Mouse (Mus musculus) urinary bladder, adult 18-20 months (tissue): ENCODE measurements around the gene Rnf19b.
A peak's percentile ranks its signal among the peaks of the same experiment; 100 is the strongest.

Experiments used
- DNase-seq, 2 experiments: peaks; one replicate each; pipeline ENCODE4 v3.0.0; 2022; ENCODE audit warnings: low spot score in 2 of 2, mixed read lengths in 2 of 2

The Rnf19b gene

DNA sequence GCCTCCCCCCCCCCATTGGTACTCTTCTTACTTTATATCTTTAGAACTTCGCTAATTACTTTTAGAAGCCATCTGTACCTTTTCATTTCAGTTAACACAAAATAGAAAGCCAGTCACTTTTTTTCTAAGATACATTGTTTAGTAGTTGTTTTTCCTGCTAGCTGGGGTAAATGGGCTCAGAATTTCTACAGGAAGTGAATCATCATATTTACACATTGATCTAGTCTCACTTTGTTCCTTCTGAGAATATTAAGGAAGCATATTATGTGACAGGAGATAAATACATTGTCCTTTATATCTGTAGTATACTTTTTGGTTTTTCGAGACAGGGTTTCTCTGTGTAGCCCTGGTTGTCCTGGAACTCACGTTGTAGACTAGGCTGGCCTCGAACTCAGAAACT lies 10.8 kb downstream of the Rnf19b start:
- no peak for DNase-seq

DNA sequence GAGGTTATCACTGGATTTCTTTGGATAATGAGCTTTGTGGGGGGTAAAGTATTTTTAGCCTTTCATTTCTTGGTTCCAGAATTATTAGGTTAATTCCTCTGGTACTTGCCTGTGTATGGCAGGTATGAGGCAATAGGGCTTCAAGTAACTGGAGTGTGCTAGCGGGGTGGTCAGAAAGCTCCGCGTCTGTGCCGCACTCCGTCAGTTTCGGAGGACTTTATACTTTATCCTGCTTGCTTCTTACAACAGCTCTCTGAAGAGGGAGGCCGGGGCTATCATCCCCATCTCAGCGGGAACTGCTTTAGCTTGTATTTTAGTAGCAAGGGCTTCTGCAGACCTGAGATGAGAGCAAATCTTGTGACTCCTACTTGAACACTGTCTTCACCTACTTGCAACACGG lies 21.1 kb downstream of the Rnf19b start:
- DNase-seq: no peak

DNA sequence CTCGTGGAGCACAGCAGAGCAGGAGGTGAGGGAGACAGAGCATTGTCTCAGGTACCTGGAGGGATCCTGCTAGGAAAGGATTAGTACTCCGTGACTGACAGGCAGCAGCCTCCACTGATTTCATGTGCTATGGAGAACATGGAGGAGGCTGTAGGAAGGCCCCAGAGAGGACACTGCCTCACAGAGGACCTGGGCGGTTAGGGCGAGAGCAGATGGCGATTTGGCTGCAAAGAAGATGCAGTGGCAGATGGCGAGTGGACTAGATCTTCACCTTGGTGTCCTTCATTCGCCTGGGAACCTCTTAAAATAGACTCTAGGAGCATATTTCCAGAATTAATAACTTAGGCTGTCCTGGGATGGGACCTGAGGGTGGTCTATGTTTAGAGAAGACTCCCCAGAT lies 23.0 kb downstream of the Rnf19b start:
- no peak for DNase-seq

DNA sequence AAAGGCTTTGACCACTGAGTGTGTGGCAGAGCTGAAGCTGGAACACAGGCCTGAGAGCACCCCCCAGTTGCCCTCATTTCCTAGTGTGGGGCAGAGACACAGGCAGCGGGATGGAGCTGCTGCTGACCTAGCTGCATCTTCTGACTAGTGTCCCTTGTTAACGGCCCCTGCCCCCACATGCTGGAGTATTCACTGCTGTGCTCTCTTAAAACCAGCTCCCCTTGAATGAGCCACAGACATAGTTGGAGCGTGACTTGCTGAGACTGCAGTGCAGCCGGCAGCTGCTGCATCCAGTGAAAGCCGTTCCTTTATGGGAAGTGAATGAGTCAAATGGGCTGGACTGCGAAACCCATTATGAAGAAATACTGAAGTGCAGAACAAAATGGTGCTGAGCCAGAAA lies 23.4 kb downstream of the Rnf19b start:
- peak in 1 of 2 experiments; percentile 20 for DNase-seq

DNA sequence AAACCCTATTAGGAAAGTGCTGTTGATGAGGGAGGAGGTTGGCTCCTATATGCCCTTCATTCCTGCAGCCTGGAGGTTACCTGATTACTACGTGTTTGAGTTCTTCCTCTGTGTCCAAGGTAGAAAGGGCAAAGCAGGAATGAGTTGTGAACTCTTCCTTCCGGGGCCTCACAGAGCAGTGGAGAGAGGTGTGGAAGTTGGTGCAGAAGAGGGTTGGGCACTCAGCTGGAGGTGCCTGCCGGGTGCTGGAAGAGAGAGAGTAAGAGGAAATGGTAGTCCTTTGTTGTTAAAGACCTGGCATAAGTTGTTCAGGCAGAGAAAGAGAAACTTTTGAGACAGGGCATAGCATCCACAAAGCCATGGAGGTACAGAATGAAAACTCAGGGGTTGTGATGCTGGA lies 23.9 kb downstream of the Rnf19b start:
- DNase-seq: no peak

DNA sequence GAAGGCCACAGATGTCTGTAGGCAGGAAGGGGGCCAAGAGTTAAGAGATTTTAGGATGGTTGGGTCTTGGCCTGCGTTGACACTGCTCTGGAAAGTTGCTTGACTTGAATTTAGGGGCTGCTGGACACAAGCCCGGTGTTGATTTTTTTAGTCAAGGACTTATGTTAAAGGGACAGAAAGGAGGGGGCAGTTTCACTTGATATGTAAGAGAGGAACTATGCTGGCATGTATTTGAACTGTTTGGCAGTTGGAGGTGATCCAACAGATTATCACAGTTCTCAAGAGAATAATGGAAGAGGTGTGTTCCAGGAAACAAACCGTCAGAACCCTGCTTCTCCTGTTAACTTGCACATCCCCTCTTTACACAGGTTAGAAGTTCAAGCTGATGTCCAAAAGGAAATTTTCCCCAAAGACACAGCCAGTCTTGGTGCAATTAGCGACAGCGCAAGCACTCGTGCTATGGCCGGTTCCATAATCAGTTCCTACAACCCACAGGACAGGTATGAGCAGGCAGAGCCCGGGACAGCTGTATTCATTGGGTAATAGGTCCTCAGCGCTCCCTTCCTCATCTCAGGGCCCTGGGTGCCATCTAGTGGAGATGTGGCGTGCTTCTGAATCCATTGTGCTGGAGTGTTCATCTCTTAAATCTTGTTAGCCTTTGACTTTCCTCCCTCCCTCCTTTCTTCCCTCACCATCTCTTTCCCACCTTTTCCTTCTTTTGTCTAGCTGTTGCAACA lies 24.5 kb downstream of the Rnf19b start:
- DNase-seq: peak; percentile 57 to 76

DNA sequence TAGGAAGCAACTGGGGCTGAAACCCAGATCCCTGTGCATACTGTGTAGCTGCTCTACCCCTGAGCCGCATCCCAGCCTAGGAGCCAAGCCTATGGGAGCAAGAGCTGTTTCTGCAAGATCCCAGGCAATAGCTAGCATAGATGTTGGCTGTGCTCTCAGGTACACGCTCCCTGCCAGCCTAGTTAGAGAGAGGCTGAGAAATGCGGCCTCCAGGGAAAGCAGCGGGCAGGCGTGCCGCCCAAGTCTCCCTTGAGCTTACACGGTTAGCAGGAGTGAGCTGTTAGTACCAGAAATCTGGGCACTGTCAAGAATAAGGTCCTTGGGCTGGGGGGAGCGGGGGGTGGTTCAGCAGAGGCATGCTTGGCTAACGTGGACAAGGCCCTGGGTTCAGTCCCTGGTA lies 26.8 kb downstream of the Rnf19b start:
- DNase-seq: no peak

DNA sequence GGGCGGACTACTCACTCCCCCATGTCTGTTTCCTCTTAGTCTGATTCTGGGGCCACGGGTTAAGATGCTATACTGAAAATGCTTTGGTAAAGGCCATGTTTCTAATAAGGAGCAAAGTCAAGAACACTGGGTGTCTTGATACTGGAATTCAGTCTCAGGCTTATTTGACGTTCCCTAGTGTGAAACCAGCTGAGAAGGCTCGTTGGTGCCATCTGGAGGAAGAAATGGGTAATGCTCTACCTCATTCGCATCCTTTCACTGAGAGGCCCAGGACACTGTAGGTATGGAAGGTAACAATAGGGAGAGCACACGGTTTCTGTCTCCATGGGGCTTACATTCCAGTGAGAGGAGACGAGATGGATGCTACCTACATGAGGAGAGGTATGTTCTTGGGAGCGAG lies 28.0 kb downstream of the Rnf19b start:
- peak; percentile 48 to 54 for DNase-seq

DNA sequence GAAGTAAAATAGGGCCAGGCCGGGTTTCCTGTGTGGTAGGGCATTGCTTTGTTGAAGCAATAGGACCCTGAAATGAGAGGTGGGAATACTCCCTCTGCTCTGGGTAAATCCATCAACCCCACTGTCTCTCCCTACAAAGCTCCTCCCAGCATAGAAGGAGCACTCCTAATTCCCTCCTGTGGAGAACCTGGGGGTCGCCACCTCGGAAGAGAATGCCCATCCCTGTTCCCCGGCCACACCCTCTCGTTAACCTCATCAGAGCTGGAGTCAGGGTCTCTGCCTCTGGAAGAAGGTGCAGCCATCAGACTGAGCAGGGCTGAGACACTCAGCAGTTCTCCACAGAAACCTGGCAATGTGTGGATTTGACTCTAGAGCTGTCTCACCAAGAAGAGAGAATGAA lies 29.8 kb downstream of the Rnf19b start:
- no peak for DNase-seq

DNA sequence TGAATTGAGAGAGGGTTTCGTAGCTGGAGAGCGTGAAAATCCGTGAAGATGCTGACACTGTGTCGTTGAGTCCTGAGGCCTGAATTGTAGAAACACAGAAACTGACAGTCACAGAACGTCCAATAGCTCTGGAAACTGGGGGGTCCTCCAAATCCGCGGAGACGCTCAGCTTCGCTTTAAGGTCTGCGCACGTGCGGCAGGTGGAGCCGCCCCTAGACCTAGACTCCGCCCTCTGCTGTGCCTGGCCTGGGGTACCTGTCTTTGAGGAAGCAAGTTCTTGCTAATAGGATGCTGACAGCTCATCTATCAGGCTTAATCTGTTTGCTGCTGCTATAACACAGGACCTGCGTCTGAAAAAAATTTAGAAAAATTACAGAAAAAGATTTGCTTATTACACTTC lies 37.2 kb downstream of the Rnf19b start:
- DNase-seq: no peak

DNA sequence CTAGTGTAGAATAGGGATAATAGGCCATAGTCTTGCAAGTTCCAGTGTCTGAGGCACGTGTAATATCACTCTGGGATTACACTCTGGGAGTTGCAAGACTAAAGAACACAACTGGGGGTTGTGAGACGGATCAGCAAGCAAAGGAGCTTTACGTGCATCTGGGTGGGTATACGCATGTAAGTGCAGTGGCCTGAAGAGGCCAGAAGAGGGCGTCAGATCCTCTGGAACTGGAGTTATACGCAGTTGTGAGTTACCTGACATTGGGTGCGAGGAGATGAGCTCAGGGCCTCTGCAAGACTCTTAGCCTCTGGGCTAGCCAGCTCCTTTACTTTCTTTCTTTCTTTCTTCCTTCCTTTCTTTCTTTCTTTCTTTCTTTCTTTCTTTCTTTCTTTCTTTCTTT lies 38.9 kb downstream of the Rnf19b start:
- DNase-seq: no peak

DNA sequence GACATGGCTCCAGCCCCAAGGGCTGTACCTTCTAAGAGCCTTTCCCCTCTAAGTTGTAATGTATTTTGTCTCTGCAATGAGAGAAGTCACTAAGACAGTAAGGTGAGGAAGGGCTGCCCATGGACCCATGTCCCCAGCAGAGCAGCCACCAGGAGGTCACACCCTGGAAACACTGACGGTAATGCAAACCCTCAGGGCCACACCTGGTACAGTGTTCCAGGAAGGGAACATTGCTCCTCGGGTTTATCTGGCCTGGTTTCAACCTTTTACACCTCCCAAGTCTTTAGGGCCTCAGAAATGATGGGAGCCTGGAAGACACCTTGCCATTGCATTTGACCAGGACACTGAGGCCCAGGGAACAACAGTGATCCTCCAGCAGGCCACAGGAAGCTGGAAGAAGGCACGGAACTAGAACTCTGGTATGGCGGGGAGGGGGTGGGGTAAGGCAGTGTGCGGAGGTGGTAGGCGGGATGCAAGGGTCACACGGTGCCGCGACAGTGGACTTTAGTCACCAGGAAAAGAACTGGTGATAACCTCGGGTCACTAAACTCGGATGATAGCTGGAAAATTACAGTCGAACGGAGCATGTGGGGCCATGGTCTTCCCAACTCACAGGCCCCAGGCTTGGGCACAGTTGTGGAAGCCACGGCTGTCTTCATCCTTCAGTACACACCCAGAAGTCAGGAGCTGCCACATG lies 44.2 kb downstream of the Rnf19b start:
- DNase-seq: no peak

DNA sequence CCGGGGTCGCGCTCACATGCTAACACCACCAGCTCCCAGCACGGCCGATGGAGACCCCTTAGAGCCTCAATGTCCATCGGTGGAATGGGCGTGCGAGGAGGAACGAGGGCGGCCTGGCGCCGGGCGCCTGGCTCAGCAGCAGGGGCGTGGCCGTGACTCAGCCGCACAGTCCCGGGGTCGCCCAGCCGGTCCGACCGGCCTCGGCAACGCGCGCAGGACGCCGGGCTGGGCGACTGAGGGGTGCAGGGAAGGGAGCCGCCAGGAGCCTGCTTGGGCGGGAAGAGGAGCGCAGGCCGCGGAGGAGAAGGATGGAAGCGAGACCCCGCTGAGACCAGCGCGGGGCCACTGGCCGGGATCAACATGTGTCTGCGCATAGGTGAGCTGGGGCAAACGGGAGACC lies 47.3 kb downstream of the Rnf19b start, which contains the start of gene Tmem54:
TSS of gene Tmem54 (plus strand) at position 193 of the 400 bp plus-strand sequence.
- DNase-seq: peak; percentile 72 to 78

DNA sequence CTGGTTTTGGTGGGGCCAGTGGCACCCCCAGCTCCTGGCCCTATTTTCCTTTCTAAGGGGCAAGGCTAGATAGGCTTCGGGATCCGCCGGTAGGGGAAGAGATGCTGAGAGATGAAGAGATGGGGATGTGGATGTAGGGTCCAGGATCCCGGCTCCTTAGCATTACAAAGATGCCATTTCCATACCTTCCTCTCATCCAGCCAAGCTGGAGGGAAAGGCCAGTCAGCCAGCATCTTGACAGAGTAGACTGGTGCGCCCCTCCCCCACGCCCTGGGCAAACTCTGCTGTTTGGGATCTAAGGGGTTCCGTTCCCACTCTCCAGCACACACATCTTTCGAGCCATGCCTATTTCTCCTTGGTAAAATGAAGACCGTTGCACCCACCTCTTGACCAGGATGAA lies 48.0 kb downstream of the Rnf19b start:
- DNase-seq: no peak

DNA sequence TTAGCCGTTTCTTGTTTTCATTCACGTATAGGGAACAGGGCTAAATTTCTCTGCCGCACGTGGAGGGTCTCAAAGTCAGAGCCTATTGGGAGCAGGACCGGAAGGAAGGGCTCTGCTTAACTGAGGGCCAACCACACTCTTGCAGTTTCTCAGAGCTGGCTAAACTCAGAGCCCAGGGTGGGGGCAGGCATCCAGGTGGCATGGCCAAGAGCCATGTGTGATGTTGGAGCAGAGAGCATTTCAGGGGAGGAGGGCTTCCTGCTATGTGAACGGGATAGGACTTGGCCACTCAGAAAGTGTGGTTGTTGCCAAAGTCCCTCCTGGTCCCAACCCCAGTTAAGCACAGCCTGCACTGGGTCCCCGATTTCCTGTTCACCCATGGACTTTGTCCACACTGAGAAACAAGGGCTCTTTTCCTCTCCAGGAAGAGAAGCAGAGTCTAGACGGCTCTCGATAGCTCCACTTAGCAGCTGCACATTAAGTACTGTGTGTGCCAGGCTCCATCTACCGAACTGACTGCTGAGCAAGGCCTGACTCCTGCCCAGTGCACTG lies 49.4 kb downstream of the Rnf19b start:
- DNase-seq: no peak

DNA sequence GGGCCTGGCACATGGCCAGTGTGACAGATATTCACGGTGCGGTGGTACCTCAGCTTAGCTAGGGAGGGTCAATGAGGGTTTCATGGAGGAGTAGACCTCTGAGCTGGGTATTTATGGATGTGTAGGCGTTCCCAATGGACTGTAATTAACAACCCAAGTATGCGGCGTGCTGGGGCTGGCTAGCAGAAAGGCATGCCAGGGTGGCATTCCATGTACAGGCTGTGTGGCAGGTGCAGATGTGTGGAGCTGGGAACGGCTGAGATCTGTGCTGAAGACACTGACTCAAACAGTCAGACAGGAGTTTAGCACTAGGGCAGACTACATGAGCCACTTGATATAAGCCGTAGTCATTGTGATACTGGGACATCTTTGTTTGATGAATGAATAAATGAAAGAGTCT lies 50.6 kb downstream of the Rnf19b start:
- DNase-seq: no peak

DNA sequence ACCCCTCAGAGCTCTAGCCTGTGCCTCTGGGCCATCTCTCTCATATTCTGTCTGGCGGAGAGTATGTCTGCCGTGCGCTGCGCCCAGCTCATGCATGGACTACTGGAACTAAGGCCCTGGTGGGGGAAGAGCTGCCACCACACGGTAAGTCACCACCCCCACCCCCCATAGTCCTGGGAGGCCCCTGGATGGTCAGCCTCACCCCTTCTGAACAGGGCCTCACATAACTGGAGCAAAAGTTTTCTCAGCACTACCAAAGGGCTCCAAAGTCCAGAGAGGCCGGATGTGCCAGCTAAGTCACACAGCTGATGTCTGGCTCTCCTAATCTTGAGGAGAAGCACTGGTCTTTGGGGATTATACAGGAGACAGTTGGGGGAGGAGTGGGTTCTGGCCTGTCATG lies 52.7 kb downstream of the Rnf19b start:
- no peak for DNase-seq

DNA sequence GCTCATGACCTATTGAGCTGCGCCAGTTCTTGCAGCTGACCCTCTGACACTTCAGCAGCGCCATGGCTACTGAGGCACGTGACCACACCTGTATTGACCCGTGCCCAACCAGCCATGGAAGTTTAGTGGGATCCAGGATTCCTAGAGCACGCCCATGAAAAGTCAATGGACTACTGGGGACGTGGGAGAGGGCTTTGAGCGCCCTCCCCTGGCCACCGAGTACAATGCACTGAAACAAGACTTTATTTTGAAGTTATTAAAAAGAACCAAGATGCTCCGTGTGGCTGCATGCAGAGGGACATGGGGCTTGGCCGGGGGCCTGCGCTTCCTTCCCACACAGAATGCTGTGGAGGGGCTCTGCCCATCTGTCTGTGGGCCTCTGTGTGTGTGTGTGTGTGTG lies 53.3 kb downstream of the Rnf19b start:
- DNase-seq: no peak

DNA sequence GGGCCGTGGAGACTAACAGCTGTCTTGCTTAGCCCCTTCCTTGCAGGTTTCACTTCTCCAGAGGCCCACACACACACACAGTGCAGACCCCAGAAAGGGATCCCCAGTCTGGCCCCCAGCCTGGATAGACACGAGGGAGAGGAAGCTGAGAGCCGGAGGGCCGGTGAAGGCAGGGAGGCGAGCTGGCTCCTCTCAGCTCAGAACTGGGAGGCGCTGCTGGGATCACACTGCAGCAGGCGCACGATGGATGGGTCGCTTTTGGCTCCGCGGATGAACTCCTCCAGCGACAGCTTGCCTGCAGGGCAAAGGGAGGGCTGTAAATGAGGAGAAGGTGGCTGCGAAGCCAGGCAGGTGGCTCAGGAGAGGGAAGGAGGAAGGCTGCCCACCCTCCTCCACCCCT lies 54.2 kb downstream of the Rnf19b start:
- no peak for DNase-seq

DNA sequence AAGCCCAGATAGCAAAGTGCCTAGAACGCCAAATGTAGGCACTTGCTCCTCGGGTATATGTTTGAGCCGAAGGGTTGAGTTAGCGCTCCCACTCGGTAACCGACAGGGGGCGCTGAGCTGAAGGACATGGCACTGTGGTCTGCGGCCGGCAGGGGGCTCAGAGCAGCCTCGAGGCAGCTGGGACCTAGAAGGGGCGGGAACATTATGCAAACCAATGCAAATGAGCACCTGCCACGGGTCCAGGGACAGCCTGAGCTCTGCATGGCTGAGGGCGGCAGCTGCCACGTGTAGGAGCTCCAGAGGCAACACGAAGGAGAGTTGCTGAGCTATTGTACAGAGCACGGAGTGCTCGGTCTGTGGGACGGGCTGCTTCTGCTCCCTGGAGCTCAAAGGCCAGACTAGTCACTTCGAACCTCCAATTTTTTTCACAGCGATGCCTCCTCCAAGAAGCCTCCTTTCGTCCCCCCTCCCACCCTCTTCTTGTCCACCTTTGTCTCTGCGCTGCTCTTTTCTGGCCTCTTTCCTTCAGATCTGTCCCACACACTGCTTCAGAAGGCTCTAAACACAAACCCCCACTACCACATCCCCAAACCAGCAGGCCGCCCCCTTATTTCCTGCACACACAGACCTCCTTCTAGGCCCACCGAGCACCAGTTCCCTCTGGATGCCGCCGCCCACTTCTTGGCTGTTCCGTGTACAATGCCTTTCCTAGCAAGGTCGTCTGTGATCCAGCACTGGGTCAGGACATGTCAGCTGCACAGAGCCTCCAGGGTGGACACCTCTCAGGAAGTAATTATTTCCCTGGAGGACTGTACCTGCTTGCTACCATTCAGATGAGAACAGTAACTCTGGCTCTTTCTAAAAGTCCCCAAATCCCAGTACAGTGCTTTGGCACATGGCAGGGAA lies 55.3 kb downstream of the Rnf19b start:
- DNase-seq: no peak

DNA sequence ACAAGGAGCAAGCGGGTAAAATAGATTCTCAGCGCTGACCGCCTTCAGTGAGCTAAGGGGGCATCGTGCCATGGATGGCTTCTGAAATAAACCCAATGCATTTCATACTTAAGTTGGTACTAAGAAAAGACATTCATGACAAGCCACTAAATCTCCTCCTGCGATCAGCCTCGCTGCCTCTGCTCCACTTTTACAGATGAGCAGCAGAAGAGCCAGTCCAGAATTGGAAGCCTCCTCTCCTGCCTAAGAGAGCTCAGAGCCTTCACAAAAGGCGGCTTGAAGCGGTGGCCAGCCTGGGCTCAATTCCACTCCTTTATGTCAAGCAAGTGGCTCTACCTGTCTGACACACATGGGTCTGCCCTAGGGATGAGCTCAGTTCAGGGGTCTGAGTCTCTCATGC lies 58.6 kb downstream of the Rnf19b start:
- DNase-seq: no peak
